Mouse (Mus musculus): Measurements from ENCODE around the gene 1700017N19Rik. TPM values are rescaled to one million over a fixed set of nuclear protein-coding genes. Genes with fewer than 3 reads are reported as not detected.
"Not testable (repeated sequence)": the region's sequence is repeated elsewhere in the genome, so short reads cannot be mapped to it uniquely, and the experiment has no call there.

The 1700017N19Rik gene
- not detected for total RNA-seq (2021)
- long read RNA-seq, experiment 1: 0 reads
- long read RNA-seq, experiment 2: 0 reads

DNA sequence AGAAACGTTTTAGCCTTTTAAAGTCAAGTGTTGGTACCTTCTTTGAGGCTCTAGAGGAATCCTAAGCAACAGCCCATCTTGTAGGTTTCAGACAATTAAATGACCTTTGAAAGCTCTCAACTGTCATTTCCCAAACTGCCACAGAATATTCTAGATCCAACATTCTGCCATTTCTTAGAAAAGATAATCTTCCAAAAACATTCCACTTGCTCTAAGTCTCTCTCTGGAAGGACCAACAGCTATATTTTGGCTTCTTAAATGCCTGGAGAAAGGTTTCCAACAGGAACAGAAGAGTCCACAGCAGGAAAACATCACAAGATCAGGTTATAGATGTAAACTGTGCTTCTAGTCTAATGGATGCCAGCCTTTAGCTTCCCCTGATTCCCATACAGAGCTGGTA is at the start of gene 1700017N19Rik, which contains the start of gene 4930430F08Rik:
TSS of gene 1700017N19Rik (plus strand) at position 162 of the 400 bp plus-strand sequence.
TSS of gene 4930430F08Rik (minus strand) at position 101 of the 400 bp plus-strand sequence.
- DNase-seq (ENCODE audit: low spot score in 2 of 2): no peak

DNA sequence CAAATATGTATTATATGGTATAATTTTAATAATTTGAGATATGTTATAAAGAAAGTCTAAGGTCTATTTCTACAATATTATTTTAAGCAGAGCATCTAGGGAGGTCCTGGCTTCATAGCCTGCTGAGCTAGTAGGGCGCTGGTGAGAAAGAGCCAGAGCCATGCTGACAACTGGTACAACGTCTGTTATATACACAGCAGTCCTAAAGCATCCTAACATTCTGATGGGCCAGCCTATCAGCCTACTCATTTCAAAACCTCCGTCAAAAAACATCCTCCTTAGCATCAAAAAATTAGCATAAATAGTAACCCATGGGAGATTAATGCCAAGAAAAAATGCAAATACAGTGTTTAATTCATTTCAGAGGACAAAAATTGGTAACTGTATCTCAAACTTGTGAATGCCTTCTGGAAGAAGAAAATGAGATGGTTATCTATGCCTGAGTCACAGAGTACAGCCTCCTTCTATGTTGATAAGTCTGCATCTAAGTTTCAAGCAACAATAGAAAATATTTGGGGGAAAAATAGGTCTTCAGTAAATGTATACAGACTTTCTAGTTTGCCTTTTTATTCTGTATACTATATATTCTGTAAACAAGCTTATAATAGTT is 33.6 kb upstream of the 1700017N19Rik start:
- peak in 1 of 2 experiments; percentile 5 for DNase-seq (ENCODE audit: low spot score in 2 of 2)

DNA sequence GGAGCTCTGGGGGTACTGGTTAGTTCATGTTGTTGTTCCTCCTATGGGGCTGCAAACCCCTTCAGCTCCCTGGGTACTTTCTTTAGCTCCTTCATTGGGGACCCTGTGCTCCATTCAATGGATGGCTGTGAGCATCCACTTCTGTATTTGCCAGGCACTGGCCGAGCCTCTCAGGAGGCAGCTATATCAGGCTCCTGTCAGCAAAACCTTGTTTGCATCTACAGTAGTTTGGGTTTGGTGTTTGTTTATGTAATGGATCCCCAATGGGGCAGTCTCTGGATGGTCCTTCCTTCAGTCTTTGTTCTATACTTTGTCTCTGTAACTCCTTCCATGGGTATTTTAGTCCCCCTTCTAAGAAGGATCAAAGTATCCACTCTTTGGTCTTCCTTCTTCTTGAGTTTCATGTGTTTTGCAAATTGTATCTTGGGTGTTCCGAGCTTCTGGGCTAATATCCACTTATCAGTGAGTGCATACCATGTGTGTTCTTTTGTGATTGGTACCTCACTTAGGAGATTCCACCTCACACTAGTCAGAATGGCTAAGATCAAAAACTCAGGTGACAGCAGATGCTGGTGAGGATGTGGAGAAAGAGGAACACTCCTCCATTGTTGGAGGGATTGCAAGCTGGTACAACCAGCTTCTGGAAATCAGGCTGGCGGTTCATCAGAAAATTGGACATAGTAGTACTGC is 29.9 kb upstream of the 1700017N19Rik start:
- not testable (repeated sequence) for DNase-seq (ENCODE audit: low spot score in 2 of 2)

DNA sequence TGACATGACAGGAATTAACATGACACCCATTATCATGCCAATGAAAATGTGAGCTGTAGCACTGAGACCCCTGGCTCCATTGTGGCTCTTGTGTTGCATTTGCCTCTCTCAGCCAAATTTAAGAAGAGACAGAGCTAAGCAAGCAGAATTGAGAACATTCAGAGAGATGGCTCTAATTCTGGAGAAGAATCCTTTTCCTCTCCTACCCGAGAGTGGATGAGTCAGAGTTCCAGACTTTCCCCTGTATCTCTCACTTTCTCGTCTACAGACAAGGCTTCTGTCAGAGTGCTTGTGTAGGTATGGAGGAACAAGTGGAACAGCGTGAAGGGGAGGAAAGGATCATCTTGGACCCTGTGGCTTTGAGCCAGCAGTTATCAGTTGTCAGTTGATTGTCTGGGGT is 26.2 kb upstream of the 1700017N19Rik start:
- no peak for DNase-seq (ENCODE audit: low spot score in 2 of 2)

DNA sequence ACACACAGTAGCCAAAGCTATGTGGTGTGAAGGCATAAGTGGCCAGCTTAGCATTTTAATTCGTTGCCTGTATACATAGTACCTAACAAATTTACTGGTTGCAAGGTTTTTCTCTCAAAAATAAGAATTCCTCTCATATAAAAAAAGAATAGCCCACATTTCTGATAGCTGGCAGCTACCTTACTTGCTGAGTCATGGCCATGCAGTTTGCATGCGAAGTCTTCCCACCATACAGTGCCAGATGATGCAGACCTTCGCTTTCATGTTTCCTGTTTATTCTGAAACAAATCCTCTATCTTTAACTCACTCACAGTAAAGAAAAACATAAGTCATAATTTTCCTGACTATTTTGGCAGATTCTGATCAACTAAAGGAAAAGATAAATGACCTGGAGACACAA is 18.6 kb upstream of the 1700017N19Rik start:
- no peak for DNase-seq (ENCODE audit: low spot score in 2 of 2)

DNA sequence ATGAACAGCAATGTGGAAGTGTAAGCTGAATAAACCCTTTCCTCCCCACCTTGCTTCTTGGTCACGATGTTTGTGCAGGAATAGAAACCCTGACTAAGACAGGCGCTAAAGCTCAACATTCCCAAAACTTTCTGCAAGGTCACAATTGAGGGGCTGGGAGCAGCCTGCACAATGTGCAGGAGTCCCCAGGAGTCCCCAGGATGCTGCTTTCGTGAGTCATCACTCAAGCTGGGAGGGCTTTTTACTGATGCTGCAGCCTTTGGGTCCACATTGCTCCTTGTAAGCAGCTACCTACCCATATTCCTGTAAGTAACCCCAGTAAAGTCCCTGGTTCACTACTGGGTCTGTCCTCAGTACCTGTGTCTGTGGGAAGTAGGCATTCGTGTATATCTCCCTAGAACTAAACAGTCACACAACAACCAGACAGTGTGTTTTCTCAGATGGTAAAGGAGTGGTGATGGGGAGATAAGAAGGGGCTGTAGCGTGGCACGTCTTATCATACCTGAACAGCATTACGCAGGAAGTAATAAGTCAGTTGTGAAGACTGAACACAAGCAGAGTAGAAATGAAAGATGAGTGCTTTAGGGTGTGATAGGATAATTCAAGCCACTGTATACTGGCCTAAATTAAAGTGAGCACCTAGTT is 15.7 kb upstream of the 1700017N19Rik start:
- DNase-seq (ENCODE audit: low spot score in 2 of 2): no peak

DNA sequence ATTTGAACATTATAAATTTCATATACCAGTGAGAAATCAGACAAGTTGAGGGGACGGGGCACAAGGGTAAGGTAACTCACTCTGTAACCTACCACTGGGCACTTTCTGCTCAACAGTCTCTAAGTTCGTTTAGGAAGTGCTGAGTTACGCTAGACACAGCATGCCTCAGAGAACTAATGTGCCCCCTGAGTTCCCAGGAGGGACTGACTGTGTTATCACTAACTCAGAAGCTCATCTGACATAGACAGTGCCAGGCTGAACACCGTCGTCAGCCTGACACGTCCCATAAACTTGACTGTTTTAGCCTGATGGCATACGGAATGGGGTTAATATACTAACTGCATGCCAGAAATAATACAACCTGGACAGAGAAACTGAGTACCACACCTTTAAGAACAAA is 15.0 kb upstream of the 1700017N19Rik start:
- no peak for DNase-seq (ENCODE audit: low spot score in 2 of 2)

DNA sequence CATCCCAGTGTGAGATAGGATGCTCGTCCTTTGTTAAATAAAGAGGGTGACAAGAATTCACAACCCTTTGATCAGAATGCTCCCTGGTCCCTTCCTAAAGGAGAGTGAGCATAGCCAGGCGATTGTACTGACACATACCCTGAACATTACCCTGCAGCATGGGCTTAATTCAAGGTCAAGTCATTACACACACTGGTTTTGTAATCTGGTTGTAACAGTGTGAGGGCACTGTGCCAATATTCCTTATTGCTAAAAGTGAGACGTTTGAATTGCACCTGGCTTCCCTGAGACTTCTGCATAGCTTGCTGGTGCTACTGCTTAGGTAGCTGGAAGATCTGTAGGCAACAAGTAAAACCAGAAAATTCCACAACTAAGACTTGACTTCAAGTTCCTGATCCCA is 6.1 kb upstream of the 1700017N19Rik start:
- no peak for DNase-seq (ENCODE audit: low spot score in 2 of 2)

DNA sequence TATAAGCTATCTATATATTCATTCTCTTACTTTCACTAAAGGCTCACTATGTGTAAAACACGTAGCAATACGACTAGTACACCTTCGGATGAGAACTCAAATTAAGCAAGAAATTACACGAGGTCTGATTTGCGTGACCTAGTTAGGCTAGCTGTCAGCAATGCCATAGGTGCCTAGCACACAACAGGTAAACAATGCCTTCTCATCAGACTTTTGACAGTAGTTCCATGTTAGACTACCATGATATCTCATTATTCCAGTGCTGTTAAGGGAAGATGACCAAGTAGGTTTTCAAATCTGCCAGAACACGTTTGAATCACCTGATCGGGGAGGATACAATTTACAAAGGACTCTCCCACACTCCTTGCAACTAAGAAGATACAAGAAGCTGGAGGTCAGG is 1.8 kb upstream of the 1700017N19Rik start:
- DNase-seq (ENCODE audit: low spot score in 2 of 2): no peak

DNA sequence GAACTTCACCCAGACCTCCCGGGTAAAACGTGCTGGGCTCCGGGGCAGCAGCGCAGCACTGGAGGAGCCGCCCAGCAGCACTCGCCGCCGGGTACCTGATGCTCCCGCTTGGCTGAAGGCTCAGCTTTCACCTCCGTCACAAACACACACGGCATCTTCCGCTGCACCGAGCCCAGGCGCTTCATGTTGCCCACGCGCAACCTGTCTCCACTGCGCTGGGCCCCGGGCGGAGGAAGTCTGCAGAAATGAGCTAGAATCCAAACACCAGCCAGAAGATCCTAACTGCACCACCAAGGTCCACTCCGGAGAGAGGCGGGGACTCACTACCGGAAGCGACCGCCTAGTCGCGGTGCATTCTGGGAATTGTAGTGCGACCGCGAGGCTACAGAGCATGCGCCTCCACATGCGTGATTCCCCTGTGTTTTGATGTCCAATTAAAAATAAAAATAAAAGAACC is 1.3 kb upstream of the 1700017N19Rik start:
- DNase-seq (ENCODE audit: low spot score in 2 of 2): peak; percentile 84 to 95

DNA sequence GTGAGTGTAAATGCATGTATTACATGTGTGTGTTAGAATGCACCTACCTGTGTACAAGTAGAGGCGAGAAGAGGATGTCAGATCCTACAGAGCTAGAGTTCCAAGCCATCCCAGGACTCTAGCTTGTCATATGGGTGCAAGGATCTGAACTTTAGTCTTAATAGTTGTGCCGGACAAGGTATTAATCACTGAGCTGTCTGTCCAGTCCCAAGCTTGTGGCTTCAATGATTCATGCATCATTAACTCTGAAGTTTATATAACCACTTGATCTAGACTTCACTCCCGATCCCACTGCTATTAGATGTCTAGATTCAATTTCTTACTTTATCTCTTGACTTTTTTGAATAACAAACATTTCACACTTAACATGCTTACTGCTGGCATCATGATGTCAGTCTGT is 8.1 kb downstream of the 1700017N19Rik start:
- DNase-seq (ENCODE audit: low spot score in 2 of 2): no peak

DNA sequence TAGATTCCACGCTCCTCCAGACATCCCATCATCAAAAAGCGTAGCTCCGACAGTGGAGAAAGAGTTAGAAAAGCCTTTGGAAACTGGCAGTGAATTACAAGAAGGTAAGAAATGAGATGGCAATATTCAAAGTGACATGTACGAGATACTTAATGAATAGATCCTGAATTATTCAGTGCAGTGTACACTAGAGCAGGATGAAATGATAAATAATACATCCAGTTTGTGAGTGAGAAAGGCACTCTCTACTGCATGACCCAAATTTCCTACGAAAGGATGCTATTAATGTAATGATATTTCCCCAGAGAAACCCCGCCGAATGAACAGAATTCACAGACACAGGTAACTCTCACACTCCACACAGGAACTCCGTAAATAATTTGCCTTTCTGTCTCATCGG is 13.2 kb downstream of the 1700017N19Rik start:
- DNase-seq (ENCODE audit: low spot score in 2 of 2): no peak

DNA sequence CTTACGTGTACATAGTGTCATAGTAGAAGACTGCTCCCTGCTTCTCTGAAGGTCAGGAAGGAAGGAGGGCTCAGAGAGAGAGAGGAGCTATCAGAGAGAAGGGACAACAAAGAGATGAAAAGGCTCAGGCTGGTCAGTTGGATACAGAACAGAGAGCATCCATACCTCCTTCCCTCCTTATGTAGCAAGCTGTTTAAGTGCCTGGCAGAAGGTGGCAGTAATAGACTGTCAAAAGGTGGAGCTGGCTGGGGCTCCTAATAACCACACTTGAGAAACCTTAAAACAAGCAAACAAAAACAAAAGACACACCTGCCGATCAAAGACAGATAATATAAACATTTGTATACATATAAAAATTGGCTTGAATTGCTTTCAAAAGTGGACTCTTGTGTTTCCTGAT is 14.0 kb downstream of the 1700017N19Rik start:
- no peak for DNase-seq (ENCODE audit: low spot score in 2 of 2)

DNA sequence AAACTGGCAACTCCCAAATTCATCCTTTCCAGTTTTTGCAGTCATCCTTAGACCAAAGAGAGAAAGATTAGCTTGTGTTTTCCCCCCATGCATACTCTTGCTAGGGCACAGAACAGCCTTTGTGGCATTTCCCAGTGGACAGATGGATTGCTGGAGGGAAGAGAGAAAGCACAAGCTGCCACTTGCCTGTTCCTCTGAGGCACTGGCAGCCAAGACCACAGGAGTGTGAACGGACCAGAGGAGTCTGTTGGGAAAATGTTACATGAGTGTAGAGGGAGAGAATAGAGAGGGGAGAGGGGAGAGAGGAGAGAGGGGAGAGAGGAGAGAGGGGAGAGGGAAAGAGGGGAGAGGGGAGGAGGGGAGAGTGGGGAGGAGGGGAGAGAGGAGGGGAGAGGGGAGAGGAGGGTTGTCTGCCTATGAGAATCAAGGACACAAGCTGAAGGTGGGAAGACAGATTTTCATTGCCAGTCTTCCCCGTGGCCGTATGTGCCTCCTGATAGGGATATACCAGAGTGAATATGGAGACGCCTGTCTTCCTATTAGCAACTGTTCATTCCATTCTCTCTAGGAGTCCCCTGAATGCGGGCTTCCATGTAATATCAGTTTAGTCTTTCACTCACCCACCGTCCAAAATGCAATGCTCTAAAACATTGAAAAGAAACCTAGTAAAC is 27.1 kb downstream of the 1700017N19Rik start:
- DNase-seq (ENCODE audit: low spot score in 2 of 2): peak; percentile 17 to 82

DNA sequence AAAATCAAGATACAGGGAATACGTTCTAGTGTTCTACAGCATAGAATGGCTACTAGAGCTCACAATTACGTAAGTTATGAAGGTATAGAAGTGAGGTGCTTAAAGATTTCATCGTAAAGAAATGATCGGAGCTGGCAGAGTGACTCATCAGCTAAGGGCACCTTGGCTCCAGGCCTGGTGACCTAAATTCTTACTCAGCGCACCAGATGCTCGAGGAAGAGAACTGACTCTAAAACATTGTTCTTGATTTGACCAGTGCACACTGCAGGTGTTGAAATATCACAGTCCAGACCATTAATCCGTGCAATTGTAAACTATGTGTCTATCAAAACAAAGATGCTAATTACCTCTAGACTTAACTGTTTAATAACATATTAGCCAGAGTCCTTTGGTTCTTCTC is 29.2 kb downstream of the 1700017N19Rik start:
- DNase-seq (ENCODE audit: low spot score in 2 of 2): no peak

DNA sequence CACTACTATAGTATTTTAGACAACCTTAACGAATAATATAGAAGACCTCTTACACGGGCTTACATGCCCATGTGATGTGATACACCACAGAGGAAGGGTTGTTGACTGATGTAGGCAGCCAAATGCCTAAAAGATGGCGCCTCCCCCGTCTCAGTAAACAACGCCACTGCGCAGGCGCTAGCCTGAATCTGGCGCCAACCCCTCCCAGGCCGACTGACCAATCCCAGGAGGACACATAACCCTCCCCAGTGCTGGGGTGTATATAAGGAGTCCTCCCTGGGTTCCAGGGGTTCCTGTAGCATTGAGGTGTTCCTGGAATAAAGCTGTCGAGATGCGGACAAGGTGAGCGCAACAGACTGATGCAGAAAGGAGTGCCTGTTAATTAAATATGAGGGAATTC is 29.8 kb downstream of the 1700017N19Rik start:
- DNase-seq (ENCODE audit: low spot score in 2 of 2): no peak

DNA sequence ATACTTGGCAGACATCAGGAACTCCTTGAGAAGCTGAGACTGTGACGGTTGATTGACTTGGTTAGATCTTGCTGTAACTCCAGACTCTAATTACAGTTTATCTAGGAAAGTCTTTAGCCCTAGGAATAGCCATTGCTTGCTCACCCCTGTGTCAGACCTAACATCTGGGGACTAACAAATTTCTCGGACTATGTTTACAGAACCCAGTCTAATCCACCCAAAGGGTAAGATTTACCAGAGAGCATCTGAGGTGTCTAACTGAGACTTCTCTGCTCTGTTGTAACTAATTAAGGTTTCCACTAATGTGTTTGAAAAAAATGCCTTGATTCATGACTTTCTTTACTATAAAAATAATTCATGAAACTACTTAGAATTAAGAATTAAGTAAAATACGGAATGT is 32.2 kb downstream of the 1700017N19Rik start:
- no peak for DNase-seq (ENCODE audit: low spot score in 2 of 2)

DNA sequence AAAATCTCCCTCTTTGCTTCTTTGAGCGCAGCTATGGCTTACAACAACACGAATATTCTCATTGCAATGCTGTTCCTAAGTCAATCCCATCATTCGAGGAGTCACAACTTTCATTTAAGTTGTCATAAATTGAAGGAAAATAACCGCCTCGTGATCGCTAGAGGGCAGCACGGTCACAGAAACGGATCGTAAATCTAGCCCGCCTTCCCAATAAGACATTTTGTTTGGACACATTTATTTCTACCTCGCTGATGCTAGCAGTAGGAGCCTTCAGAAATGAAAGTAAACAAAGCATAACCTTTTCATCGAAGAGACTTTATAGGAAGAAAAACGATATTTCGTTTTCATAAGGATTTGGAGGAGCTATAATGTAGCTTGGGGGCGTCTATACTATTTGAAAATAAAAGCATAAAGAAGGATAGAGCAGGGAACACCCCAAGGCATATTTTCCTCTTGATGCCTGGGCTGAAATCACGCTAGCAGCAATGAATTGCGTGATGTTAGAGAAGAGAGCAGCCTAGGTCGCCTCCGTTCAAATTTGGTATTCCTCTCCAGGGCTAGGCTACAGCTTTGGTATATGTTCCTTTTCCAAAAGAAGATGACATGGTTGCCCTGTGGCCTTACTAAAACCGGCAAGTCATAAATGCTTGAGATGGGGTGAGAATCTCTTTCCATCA is 39.6 kb downstream of the 1700017N19Rik start:
- peak; percentile 51 to 67 for DNase-seq (ENCODE audit: low spot score in 2 of 2)

DNA sequence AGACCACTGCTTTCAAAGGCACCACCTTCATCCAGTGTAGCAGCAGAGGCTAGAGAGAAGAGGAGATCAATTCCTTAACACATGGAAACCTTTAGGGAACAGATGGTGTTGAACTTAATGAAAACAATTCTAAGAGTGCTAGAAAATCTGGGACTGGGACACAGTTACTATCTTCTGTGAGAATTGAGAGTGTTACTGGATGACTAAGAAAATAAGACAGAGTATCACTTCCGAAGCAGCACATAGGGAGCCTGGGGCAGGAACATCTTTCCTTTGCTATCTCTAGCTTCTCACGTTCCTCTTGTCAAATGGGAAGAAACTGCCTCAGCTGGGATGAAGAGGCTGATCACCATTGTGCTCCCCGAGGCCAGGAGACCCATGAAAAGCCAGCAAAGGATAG is 52.6 kb downstream of the 1700017N19Rik start:
- DNase-seq (ENCODE audit: low spot score in 2 of 2): no peak

DNA sequence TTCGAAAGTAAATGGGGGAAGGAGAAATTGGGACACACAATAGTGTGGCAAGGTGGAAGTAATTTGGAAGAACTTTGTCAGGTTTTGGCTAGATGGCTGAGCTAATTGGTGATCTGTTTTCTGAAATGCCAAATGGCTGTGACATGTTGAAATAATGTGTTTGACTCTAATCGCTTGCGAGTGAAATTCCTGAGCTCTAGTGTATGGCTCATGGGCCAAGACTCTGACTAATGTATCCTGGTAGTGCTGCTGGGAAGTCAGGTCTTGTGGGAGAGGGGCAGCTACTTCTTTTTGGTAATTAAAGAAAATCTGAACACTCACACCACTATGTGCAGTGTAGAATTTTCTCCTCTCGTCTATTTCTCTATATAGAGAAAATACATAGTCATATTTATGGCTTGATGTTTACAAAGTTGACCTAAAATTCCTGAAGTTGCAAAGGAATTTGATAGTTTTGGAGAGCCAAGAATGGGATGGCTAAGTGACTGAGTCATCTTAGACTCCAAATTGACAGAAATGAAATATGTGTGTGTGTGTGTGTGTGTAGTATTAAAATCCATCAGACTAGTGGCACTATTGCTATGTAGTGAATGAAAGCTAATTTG is 55.1 kb downstream of the 1700017N19Rik start:
- DNase-seq (ENCODE audit: low spot score in 2 of 2): no peak

DNA sequence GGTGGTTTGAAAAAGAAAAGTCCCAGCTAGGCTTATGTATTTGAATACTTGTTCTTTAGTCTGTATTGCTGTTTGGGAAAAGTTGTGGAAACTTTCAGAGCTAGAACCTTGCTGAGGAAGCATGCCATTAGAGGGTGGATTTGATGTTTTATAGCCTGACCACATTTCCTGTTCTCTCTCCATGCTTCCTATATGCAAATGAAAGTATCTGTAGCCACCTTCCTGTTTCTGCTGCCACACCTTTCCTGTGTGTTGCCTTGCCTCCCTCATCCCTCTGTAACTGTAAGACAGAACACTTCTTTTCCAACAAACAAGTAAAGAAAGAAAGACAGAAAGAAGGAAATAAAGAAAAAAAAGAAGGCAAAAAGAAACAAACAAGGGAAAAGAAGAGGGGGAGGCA is 63.9 kb downstream of the 1700017N19Rik start:
- no peak for DNase-seq (ENCODE audit: low spot score in 2 of 2)
